Mouse (Mus musculus) thymus, postnatal 4 days (tissue): Measurements from ENCODE around the gene Olfr857.
"Not testable (repeated sequence)": the region's sequence is repeated elsewhere in the genome, so short reads cannot be mapped to it uniquely, and the experiment has no call there.

Experiments used
- DNase-seq: peaks from one replicate; pipeline ENCODE4 v3.0.0; 2021

Gene Olfr857

DNA sequence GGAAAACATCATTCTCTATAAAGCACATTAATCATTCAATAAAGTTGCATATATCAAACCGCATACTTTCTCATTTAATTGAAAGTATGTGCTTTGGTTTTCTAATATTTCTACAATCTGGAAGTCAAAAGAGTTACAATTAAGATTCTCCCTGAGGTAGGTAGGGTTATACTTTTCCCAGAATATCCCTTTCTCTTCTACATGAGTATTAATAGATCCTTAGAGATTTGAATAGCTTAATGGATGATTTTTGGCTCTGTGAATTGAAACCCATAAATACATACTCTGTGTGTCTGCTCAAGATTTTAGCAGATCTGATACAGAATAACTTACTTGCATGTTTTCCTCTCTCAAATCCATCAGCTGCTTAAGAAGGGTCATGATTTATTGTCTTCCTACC, at the start of gene Olfr857:
Gene Olfr857 (plus strand): TSS at position 301 of the 400 bp plus-strand sequence.
- DNase-seq = no peak

DNA sequence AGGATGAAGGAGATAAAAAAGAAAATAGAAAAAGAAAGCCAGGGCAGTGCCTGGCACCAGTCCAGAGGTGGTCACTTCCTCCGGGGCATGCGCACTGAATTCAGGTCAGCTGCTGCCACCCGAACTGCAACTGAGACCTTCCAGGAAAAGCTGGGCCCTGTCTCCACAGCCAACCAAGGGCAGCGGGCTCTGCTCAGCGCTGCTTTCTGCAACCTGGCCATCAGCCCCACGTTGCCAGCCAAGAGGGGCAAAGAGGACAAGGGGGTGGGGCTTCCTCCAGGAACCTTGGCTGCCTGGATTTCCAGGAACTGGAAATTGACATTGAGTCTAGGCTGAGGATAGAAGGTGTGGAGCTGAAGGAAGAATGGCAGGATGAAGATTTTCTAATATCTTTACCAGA, 19.0 kb upstream of the Olfr857 start:
- no peak for DNase-seq

DNA sequence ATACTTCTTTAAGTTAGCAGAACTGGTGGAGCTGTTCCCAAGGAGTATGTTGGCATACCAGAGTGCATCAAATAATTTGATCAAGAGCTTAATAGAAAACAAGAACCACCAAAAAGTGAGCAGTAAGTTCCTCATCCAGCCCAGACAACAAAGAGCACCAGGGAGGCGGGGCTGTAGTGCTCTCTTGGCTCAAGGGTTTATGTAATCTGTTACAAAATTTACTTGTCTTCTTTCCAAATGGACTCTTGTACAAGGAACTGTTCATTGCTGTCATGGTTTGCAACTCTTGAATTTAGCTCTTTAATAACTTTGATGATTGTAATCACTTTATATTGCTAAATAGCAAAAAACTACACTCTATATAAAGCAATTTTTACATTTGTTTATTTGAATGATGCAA, 17.8 kb upstream of the Olfr857 start:
- no peak for DNase-seq

DNA sequence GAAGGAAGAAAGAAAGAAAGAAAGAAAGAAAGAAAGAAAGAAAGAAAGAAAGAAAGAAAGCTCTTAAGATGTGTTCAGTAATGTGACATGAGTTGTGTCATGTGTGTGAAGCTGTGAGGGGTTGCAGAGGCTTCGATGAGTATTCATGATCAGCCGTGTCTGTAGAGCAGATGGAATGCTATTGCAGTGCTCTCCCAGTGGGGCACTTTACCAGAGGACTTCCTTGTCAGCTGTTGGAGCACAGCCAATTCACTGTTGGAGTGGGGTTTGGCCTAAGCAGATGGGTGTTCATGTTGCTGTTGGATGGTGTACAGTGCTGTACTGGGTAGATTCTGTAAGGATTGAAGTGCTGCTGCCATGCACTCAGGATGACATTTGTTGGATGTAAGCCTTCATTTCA, 16.8 kb upstream of the Olfr857 start:
- DNase-seq = no peak

DNA sequence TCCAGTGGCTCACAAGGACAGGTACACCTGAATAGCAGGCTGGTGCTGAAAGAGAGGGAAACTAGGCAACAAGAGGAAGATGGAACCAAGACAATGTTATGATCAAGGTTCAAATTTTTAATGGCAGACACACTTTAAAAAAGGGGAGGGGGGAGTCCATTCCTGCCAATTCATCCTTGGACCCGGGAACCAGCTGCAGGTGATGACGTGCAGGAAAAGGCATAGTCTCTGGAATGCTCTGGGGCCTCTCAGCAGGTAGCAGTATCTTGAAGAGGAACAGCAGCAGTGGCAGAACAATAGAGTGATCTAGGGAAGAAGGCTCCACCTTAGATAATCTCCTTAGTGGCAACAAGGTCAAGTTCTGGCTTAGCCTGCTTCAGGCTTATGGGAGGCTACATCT, 14.9 kb upstream of the Olfr857 start:
- not testable (repeated sequence) for DNase-seq

DNA sequence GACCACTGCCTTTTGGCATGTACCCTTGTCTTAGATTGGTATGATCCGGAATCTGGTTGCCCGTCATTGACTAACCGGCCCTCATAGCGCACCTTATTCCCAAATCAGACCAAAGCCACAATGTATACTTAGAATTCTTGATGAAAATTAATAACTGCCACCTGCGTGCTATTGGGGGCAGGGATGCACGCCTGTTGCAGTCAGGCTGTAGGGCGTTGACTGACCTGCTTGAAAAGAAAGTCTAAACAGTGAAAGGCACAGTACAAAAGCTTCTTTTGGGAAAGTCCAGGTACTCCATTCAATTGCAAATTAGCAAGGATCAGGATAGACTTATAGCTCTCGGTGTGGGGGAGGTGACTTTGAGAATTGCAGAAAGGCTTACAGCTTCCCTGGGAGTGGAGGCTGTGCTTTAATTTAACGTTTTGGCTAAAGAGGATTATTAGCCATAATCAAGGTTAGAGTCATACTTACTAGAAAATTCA, 14.3 kb upstream of the Olfr857 start:
- DNase-seq = not testable (repeated sequence)

DNA sequence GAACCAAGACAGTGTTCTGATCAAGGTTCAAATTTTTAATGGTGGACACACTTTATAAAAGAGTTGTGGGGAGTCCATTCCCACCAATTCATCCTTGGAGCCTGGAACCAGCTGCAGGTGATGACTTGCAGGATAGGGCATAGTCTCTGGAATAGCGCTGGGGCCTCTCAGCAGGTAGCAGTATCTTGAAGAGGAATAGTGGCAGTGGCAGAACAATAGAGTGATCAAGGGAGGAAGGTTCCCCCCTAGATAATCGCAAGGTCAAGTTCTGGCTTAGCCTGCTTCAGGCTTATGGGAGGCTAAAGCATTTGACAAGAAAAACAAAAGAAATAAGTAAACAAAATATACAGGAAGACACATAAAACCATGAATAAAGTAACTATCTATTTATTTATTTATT, 4.7 kb upstream of the Olfr857 start:
- not testable (repeated sequence) for DNase-seq
